Mouse (Mus musculus) CH12.LX (cell line): ENCODE results near the gene H3f3b. TPM values are rescaled to one million over a fixed set of nuclear protein-coding genes. Genes with fewer than 3 reads are reported as not detected.

Source experiments
- DNase-seq: peaks from one replicate; pipeline ENCODE4 v3.0.0-alpha.2; 2013; ENCODE audit errors: extremely low read depth
- H3K27ac ChIP-seq: 2 replicates; pipeline ENCODE4 v1.5.1; 2012; ENCODE audit warnings: low read depth, mild to moderate bottlenecking, control low read depth, moderate library complexity; ENCODE audit not compliant: insufficient read depth
- H3K27me3 ChIP-seq: replicated peaks from 2 replicates; pipeline ENCODE3; 2012; ENCODE audit warnings: inconsistent platforms
- H3K36me3 ChIP-seq, 2 experiments: replicated peaks in 1 of 2; 2 replicates each; pipeline versions ENCODE3 to v1.6.1; 2012; ENCODE audit warnings: inconsistent platforms in 1 of 2, low read length in 1 of 2, mild to moderate bottlenecking in 1 of 2, mixed read lengths in 1 of 2, moderate library complexity in 1 of 2; ENCODE audit not compliant: control insufficient read depth in 1 of 2, insufficient read depth in 1 of 2
- H3K4me1 ChIP-seq, 2 experiments: 2 replicates each; pipeline ENCODE4 v1.6.1; 2012; ENCODE audit warnings: inconsistent platforms in 1 of 2, moderate library complexity in 1 of 2; ENCODE audit not compliant: insufficient read depth in 2 of 2, control insufficient read depth in 1 of 2
- H3K4me2 ChIP-seq: 2 replicates; pipeline ENCODE4 v1.6.1; 2012; ENCODE audit warnings: low read depth, mild to moderate bottlenecking, control low read depth; ENCODE audit not compliant: poor library complexity, insufficient read depth, severe bottlenecking
- H3K4me3 ChIP-seq, 3 experiments: fragments of 150-350 bp in 1 of 3; sonication (generic) in 1 of 3; replicated peaks in 1 of 3; 2 replicates each; pipeline versions ENCODE3 to v1.5.1; 2011 to 2012; ENCODE audit warnings: low read depth in 2 of 3, low read length in 2 of 3, mild to moderate bottlenecking in 2 of 3, moderate library complexity in 2 of 3, control low read depth in 1 of 3, improper control_type of control experiment in 1 of 3, inconsistent platforms in 1 of 3, mixed read lengths in 1 of 3; ENCODE audit not compliant: poor library complexity in 1 of 3
- H3K79me2 ChIP-seq: replicated peaks from 2 replicates; pipeline ENCODE4 v1.6.1; 2012; ENCODE audit warnings: mild to moderate bottlenecking, moderate library complexity; ENCODE audit not compliant: control insufficient read depth, poor library complexity, insufficient read depth, severe bottlenecking; ENCODE audit errors: extremely low read depth
- H3K9ac ChIP-seq: 2 replicates; pipeline ENCODE4 v1.6.1; 2012; ENCODE audit warnings: low read depth, mild to moderate bottlenecking, control low read depth, moderate library complexity; ENCODE audit not compliant: insufficient read depth
- H3K9me3 ChIP-seq: replicated peaks from 2 replicates; pipeline ENCODE3; 2012; ENCODE audit warnings: low read length, inconsistent platforms, mixed read lengths
- BHLHE40 ChIP-seq: IDR thresholded peaks from 2 replicates; pipeline ENCODE4 v1.6.1; 2011; ENCODE audit warnings: mild to moderate bottlenecking, low read depth, low read length, improper control_type of control experiment
- ELF1 ChIP-seq: IDR thresholded peaks from 2 replicates; pipeline ENCODE4 v1.6.1; 2014; ENCODE audit warnings: low read depth, mild to moderate bottlenecking, inconsistent platforms, low read length, improper control_type of control experiment
- EP300 ChIP-seq: IDR thresholded peaks from 2 replicates; pipeline ENCODE4 v1.6.1; 2011; ENCODE audit warnings: low read length, improper control_type of control experiment
- GABPA ChIP-seq: IDR thresholded peaks from 2 replicates; pipeline ENCODE4 v1.6.1; 2012; ENCODE audit warnings: low read depth, low read length, improper control_type of control experiment, inconsistent platforms; ENCODE audit not compliant: insufficient replicate concordance
- JUND ChIP-seq: conservative IDR thresholded peaks from 2 replicates; pipeline ENCODE4 v1.6.1; 2011; ENCODE audit warnings: low read depth, low read length, improper control_type of control experiment
- MAZ ChIP-seq: IDR thresholded peaks from 2 replicates; pipeline ENCODE4 v1.6.1; 2012; ENCODE audit warnings: low read depth, mild to moderate bottlenecking, inconsistent platforms, low read length, improper control_type of control experiment, moderate library complexity
- MYC ChIP-seq: IDR thresholded peaks from 2 replicates; pipeline ENCODE4 v1.6.1; 2011; ENCODE audit warnings: low read depth, mild to moderate bottlenecking, improper control_type of control experiment, low read length
- NRF1 ChIP-seq: IDR thresholded peaks from 2 replicates; pipeline ENCODE4 v1.6.1; 2014; ENCODE audit warnings: low read depth, mild to moderate bottlenecking, inconsistent platforms, low read length, improper control_type of control experiment, moderate library complexity
- PAX5 ChIP-seq: IDR thresholded peaks from 2 replicates; pipeline ENCODE4 v1.6.1; 2012; ENCODE audit warnings: low read length, inconsistent platforms, mixed read lengths
- RAD21 ChIP-seq: IDR thresholded peaks from 2 replicates; pipeline ENCODE4 v1.6.1; 2011; ENCODE audit warnings: low read depth, mild to moderate bottlenecking, low read length, improper control_type of control experiment, moderate library complexity
- SMC3 ChIP-seq: IDR thresholded peaks from 2 replicates; pipeline ENCODE4 v1.6.1; 2011; ENCODE audit warnings: low read depth, low read length, improper control_type of control experiment
- TBP ChIP-seq: conservative IDR thresholded peaks from 2 replicates; pipeline ENCODE4 v1.6.1; 2011; ENCODE audit warnings: low read depth, low read length, improper control_type of control experiment
- UBTF ChIP-seq: IDR thresholded peaks from 2 replicates; pipeline ENCODE4 v1.6.1; 2012; ENCODE audit warnings: low read depth, mild to moderate bottlenecking, inconsistent platforms, low read length, improper control_type of control experiment, moderate library complexity
- USF1 ChIP-seq: IDR thresholded peaks from 2 replicates; pipeline ENCODE4 v1.6.1; 2014; ENCODE audit warnings: low read depth, mild to moderate bottlenecking, inconsistent platforms, low read length, improper control_type of control experiment
- ZC3H11A ChIP-seq: IDR thresholded peaks from 2 replicates; pipeline ENCODE4 v1.6.1; 2012; ENCODE audit warnings: low read depth, mild to moderate bottlenecking, inconsistent platforms, low read length, improper control_type of control experiment
- ZKSCAN1 ChIP-seq: IDR thresholded peaks from 2 replicates; pipeline ENCODE4 v1.6.1; 2012; ENCODE audit warnings: low read depth, inconsistent platforms, low read length, improper control_type of control experiment, borderline replicate concordance
- ZMIZ1 ChIP-seq: IDR thresholded peaks from 2 replicates; pipeline ENCODE4 v1.6.1; 2012; ENCODE audit warnings: low read depth, mild to moderate bottlenecking, inconsistent platforms, low read length, improper control_type of control experiment
- ZNF384 ChIP-seq: IDR thresholded peaks from 2 replicates; pipeline ENCODE4 v1.6.1; 2012; ENCODE audit warnings: low read depth, low read length, improper control_type of control experiment, inconsistent platforms
- dilution Hi-C: fragments of 300-500 bp; cut with MboI; formaldehyde crosslinking; loops from 2 replicates; pipeline ENCODE4 v1.14.3; 2020; ENCODE audit warnings: low sequenced_read_pairs; ENCODE audit not compliant: extremely low pct_unique_long_range_greater_than_20kb, extremely low pct_ligation_motif_present
- in situ Hi-C: fragments of 300-500 bp; cut with MboI; formaldehyde crosslinking; loops from 3 replicates; pipeline ENCODE4 v1.14.3; 2019; ENCODE audit warnings: low sequenced_read_pairs, low pct_ligation_motif_present, low pct_unique_long_range_greater_than_20kb, mixed read lengths
- polyA plus RNA-seq: library from polyadenylated mRNA; unstranded; fragments of >175 nt; gene quantifications from 2 replicates; pipeline ENCODE4 v1.2.1, GENCODE M21; 2012; ENCODE audit warnings: low read depth; ENCODE audit not compliant: insufficient read length
- total RNA-seq, 2 experiments: library from RNA; depleted of rRNA; stranded (reverse); fragments of 300-350 nt in 1 of 2; fragments of >200 nt in 1 of 2; gene quantifications; 2 replicates each; pipeline ENCODE4 v1.2.3; 2012 to 2014

The H3f3b gene
- total and polyA plus RNA-seq, 3 experiments: 340 to 889 (median 567) TPM

DNA sequence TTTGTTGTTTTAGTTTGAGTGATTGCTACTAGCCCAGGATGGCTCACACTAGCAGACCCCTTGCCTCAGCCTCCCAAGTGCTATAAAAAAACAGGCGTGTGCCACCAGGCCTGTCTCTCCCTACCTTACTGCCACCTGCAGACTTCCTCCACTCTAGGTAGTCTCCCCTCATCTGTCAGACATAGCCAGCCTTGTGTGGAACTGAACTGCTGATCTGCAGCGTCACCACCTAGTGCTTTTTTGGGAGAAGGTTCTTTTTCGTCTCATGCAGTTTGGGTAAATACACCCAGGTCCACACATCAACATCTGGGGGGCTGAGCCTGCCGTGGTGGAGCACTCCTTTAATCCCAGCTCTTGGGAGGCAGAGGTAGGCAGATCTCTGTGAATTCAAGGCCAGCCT, 30.7 kb downstream of the H3f3b start:
- Histone ChIP-seq H3K36me3 (no peaks in the 10 kb centered on the region), H3K27me3 (peaks cover 14% of the 10 kb centered on the region), H3K4me1 (peaks cover 10 to 23% of the 10 kb centered on the region in 2 experiments), H3K79me2 (no peaks in the 10 kb centered on the region), H3K9ac (no peak overlapping the region), H3K4me3 (no peak overlapping the region), H3K4me2 (no peak overlapping the region), H3K27ac (no peak overlapping the region), H3K9me3 (no peaks in the 10 kb centered on the region)
- DNase-seq: no peak
- TF ChIP-seq ZC3H11A (no peak), NRF1 (no peak), UBTF (no peak)
- dilution Hi-C loops: no loop called here
- in situ Hi-C loops: no loop called here

- no peaks in the 10 kb centered on the region for H3K79me2 ChIP-seq
- dilution Hi-C loops (no loop called here), in situ Hi-C loops (no loop called here)
- H3K4me2 ChIP-seq: no peak overlapping the region
- DNase-seq: no peak
- H3K27ac ChIP-seq: no peak overlapping the region
- no peak for TF ChIP-seq JUND
- TF ChIP-seq GABPA: no peak
- TF ChIP-seq MYC: no peak
- TF ChIP-seq USF1: no peak
- no peak for TF ChIP-seq BHLHE40
- no peak for TF ChIP-seq SMC3
- TF ChIP-seq MAZ: no peak
- TF ChIP-seq PAX5: no peak
- H3K9me3 ChIP-seq: no peaks in the 10 kb centered on the region
- peaks cover 20% of the 10 kb centered on the region for H3K27me3 ChIP-seq
- H3K4me1 ChIP-seq: peaks cover 3 to 15% of the 10 kb centered on the region in 2 experiments
- H3K36me3 ChIP-seq: no peaks in the 10 kb centered on the region
- no peak overlapping the region for H3K4me3 ChIP-seq
- no peak overlapping the region for H3K9ac ChIP-seq
Observed at GRCm38 (mm10) chr11:115995256-115995655, 32.5 kb downstream of the H3f3b start.

DNA sequence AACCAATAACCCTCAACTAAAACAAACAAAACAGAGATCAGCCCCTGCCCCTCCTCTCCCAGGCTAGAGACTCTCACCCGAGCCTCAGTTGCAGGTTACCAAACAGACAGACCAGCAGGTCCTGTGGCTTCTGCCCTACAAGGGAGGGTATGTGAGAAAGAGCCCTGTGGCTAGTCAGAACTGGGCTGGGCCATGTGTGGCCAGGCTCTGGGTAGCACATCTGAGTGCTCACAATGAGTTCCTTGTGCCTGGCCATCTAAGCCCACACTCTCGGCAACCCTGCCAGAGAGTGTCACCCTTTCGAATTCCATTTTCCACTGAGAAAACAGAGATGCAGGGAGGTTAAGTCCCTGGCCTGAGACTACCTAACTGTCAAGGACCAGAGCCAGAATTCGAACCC, 35.7 kb downstream of the H3f3b start:
- Histone ChIP-seq H3K36me3 (no peaks in the 10 kb centered on the region), H3K9me3 (no peaks in the 10 kb centered on the region), H3K27me3 (peaks cover 32% of the 10 kb centered on the region), H3K4me2 (no peak overlapping the region), H3K79me2 (no peaks in the 10 kb centered on the region), H3K4me3 (no peak overlapping the region), H3K4me1 (peaks cover 0 to 2% of the 10 kb centered on the region in 2 experiments; a peak in 1 of 4 replicates), H3K27ac (no peak overlapping the region), H3K9ac (no peak overlapping the region)
- dilution Hi-C loops (no loop called here), in situ Hi-C loops (no loop called here)
- DNase-seq: no peak
- TF ChIP-seq EP300: no peak
- TF ChIP-seq PAX5: no peak
- TF ChIP-seq ZNF384: no peak
- TF ChIP-seq ZMIZ1: no peak
- no peak for TF ChIP-seq ZKSCAN1
- no peak for TF ChIP-seq MYC
- TF ChIP-seq RAD21: no peak
- no peak for TF ChIP-seq TBP
- TF ChIP-seq ZC3H11A: no peak
- TF ChIP-seq ELF1: no peak
- no peak for TF ChIP-seq GABPA
